Mouse (Mus musculus) C2C12 (cell line): Measurements from ENCODE around the gene Frmd4b.

Experiments used
- CEBPB ChIP-seq: IDR thresholded peaks from one replicate; pipeline ENCODE4 v1.6.1; 2011; ENCODE audit warnings: low read depth, mild to moderate bottlenecking, control low read depth, moderate library complexity
- CTCF ChIP-seq: IDR thresholded peaks from one replicate; pipeline ENCODE4 v1.5.1; 2011; ENCODE audit not compliant: control insufficient read depth, insufficient read depth, insufficient read length
- FOSL1 ChIP-seq: IDR thresholded peaks from one replicate; pipeline ENCODE4 v1.8.0; 2011; ENCODE audit warnings: mild to moderate bottlenecking, low read length; ENCODE audit not compliant: poor library complexity, insufficient read depth, severe bottlenecking
- MAX ChIP-seq: IDR thresholded peaks from one replicate; pipeline ENCODE4 v1.6.1; 2011; ENCODE audit warnings: mild to moderate bottlenecking, control low read depth
- MYOD1 ChIP-seq: IDR thresholded peaks from one replicate; pipeline ENCODE4 v1.6.1; 2011; ENCODE audit warnings: low read depth; ENCODE audit not compliant: control insufficient read depth, insufficient read length
- USF1 ChIP-seq: IDR thresholded peaks from one replicate; pipeline ENCODE4 v1.6.1; 2011; ENCODE audit warnings: low read depth, mild to moderate bottlenecking, control low read depth, moderate library complexity

DNA sequence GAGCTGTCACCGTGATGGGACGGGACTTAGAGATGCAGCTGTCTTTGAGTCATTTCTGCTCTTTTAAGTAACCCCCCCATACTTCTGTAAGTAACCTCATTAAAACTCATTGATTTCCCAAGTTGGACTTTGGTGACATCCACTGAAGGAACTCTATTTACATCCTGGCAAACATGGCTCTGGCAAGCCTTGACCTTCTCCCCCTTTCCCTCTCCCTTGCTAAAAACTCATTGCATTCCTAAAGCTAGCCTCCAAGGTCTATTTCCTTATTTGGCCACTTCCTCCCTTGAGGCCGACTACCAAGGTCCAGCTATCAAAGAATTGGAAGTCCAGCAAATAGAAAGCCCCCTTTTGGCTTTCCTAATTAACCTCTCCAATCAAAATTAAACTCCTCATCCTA lies 9.7 kb downstream of the Frmd4b start:
- no peak for TF ChIP-seq MAX
- TF ChIP-seq CTCF: no peak
- no peak for TF ChIP-seq FOSL1
- no peak for TF ChIP-seq USF1
- TF ChIP-seq MYOD1: no peak
- no peak for TF ChIP-seq CEBPB
